ENCODE assay signal across 13 mouse cellular contexts in genomic region chr4:32524282-32524681, GRCm38 (mm10).
DNase-seq lines count a peak whose midpoint lies in the region; ATAC-seq lines count a peak whose summit lies in the region.
"Had no signal": no experiment of that assay in that cellular context is flagged by ENCODE, and none has a peak within 500 bp of the region (broad histone marks: within the 10 kb centered on the region; RNA-seq: fewer than 3 reads in every experiment).

No protein-coding gene starts in this region.

- WGBS in intestine, embryonic 14.5 days: 24% methylated on average over 2 of the region's 2 CpGs
- 13% methylated on average over 2 of the region's 2 CpGs for WGBS in intestine, embryonic 15.5 days
- WGBS in embryonic facial prominence, embryonic 14.5 days: 11% methylated on average over 2 of the region's 2 CpGs
- WGBS in neural tube, embryonic 15.5 days: 31% methylated on average over 2 of the region's 2 CpGs

- no peaks in the 10 kb centered on the region for H3K36me3 ChIP-seq in intestine, embryonic 14.5 days (ENCODE audit: control insufficient read depth, insufficient read depth, low read length)
- no peaks in the 10 kb centered on the region for H3K36me3 ChIP-seq in intestine, embryonic 15.5 days
- H3K36me3 ChIP-seq in embryonic facial prominence, embryonic 14.5 days (ENCODE audit: control insufficient read depth, insufficient read depth, low read length): no peaks in the 10 kb centered on the region
- H3K36me3 ChIP-seq in neural tube, embryonic 15.5 days: no peaks in the 10 kb centered on the region
- H3K36me3 ChIP-seq: hindbrain, embryonic 15.5 days had no signal

- peak overlapping the region; percentile 38; the same call in 1 of the 2 replicates for H3K27ac ChIP-seq in intestine, embryonic 14.5 days (ENCODE audit: low read depth)
- no peak overlapping the region for H3K27ac ChIP-seq in intestine, embryonic 15.5 days
- no peak overlapping the region for H3K27ac ChIP-seq in embryonic facial prominence, embryonic 14.5 days (replicated peaks; ENCODE audit: low read depth, low read length)
- H3K27ac ChIP-seq in neural tube, embryonic 15.5 days (replicated peaks): no peak overlapping the region

- no peak overlapping the region for H3K9ac ChIP-seq in intestine, embryonic 14.5 days (ENCODE audit: low read length)
- no peak overlapping the region for H3K9ac ChIP-seq in intestine, embryonic 15.5 days
- no peak overlapping the region for H3K9ac ChIP-seq in embryonic facial prominence, embryonic 14.5 days (ENCODE audit: low read depth, low read length)
- H3K9ac ChIP-seq in neural tube, embryonic 15.5 days (replicated peaks): no peak overlapping the region
- H3K9ac ChIP-seq: hindbrain, embryonic 15.5 days had no signal

- no peak for ATAC-seq in intestine, embryonic 14.5 days (replicated peaks; ENCODE audit: low FRiP score, low TSS enrichment, low read depth)
- no peak for ATAC-seq in intestine, embryonic 15.5 days
- ATAC-seq in embryonic facial prominence, embryonic 14.5 days (ENCODE audit: low read depth): no peak
- no peak for ATAC-seq in neural tube, embryonic 15.5 days (ENCODE audit: low FRiP score)

- DNase-seq in intestine, embryonic 14.5 days (ENCODE audit: low spot score): peak; percentile 43
- peak; percentile 63 for DNase-seq in embryonic facial prominence, embryonic 14.5 days (ENCODE audit: low spot score)
- peak; percentile 37 for DNase-seq in gastrocnemius, postnatal 25 days
- DNase-seq in lung, postnatal 10 days: peak; percentile 80
- DNase-seq in MN1 (ENCODE audit: low spot score): no peak
- DNase-seq: adrenal gland, postnatal 14 days; retina, postnatal 1 day had no signal

- no peaks in the 10 kb centered on the region for H3K9me3 ChIP-seq in intestine, embryonic 14.5 days (ENCODE audit: control insufficient read depth, low read length)
- no peaks in the 10 kb centered on the region for H3K9me3 ChIP-seq in intestine, embryonic 15.5 days
- H3K9me3 ChIP-seq in embryonic facial prominence, embryonic 14.5 days (ENCODE audit: control insufficient read depth, low read length): no peaks in the 10 kb centered on the region
- no peaks in the 10 kb centered on the region for H3K9me3 ChIP-seq in neural tube, embryonic 15.5 days (replicated peaks)
- H3K9me3 ChIP-seq: hindbrain, embryonic 15.5 days had no signal

- H3K4me3 ChIP-seq in intestine, embryonic 14.5 days (ENCODE audit: low read depth, low read length): no peak overlapping the region
- no peak overlapping the region for H3K4me3 ChIP-seq in intestine, embryonic 15.5 days (replicated peaks)
- no peak overlapping the region for H3K4me3 ChIP-seq in embryonic facial prominence, embryonic 14.5 days (ENCODE audit: low read depth, low read length)
- no peak overlapping the region for H3K4me3 ChIP-seq in neural tube, embryonic 15.5 days (replicated peaks)
- H3K4me3 ChIP-seq: erythroblast, embryonic 14.5 days; hindbrain, embryonic 15.5 days had no signal

- peaks cover 24% of the 10 kb centered on the region for H3K4me1 ChIP-seq in intestine, embryonic 14.5 days (replicated peaks; ENCODE audit: control insufficient read depth, insufficient read depth, low read length)
- H3K4me1 ChIP-seq in intestine, embryonic 15.5 days (replicated peaks): peaks cover 7% of the 10 kb centered on the region; the same call in 1 of the 2 replicates
- peaks cover 24% of the 10 kb centered on the region for H3K4me1 ChIP-seq in embryonic facial prominence, embryonic 14.5 days (ENCODE audit: control insufficient read depth, insufficient read depth, low read length)
- peaks cover 49% of the 10 kb centered on the region for H3K4me1 ChIP-seq in neural tube, embryonic 15.5 days

- H3K27me3 ChIP-seq in intestine, embryonic 14.5 days (replicated peaks; ENCODE audit: control insufficient read depth, insufficient read depth, low read length): no peaks in the 10 kb centered on the region
- H3K27me3 ChIP-seq in intestine, embryonic 15.5 days (replicated peaks): no peaks in the 10 kb centered on the region
- H3K27me3 ChIP-seq in embryonic facial prominence, embryonic 14.5 days (replicated peaks; ENCODE audit: control insufficient read depth, insufficient read depth, low read length): no peaks in the 10 kb centered on the region
- H3K27me3 ChIP-seq in neural tube, embryonic 15.5 days (replicated peaks): no peaks in the 10 kb centered on the region
- H3K27me3 ChIP-seq: CH12.LX; hindbrain, embryonic 15.5 days had no signal

- H3K4me2 ChIP-seq in intestine, embryonic 14.5 days (ENCODE audit: low read length): no peak overlapping the region
- H3K4me2 ChIP-seq in intestine, embryonic 15.5 days (replicated peaks): no peak overlapping the region
- H3K4me2 ChIP-seq in embryonic facial prominence, embryonic 14.5 days (ENCODE audit: low read depth, low read length): no peak overlapping the region
- no peak overlapping the region for H3K4me2 ChIP-seq in neural tube, embryonic 15.5 days
- H3K4me2 ChIP-seq: hindbrain, embryonic 15.5 days; liver, embryonic 11.5 days had no signal
